8 mouse cellular contexts compared by ENCODE assay signal in the genomic region with DNA sequence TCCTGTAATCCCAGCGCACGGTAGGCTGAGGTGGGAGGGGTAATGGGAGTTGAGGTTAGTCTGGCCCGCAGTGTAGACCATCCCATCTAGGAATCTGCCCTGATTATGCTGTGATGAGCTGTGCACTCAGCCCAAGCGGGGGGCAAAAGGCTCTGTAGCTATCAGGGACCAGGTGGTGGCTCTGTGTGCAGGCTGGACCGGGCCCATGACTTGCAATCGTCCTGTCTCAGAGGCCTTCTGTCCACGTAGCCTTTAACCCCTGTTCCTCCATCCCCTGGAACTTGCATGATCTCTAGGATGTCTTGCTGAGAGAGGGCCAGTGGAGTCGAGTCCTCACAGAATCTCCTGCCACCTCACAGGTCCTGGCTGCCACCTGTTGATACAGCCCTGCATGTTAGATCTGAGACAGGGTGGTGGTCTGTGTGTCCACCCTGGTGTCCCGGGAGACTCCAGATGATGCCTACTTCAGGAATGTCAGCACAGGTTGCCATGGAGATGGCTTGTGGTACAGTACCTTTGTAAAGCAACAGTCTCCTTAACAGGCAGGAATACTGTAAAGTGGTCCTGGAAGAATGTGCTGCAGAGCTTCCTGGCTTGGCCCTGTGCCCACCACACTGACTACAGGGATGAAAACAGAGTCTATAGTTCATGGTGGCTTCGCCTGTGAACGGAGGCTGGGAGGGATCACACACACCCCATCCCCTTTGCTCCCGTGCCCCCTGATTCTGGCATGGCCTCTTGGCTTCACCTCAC. TPM values are rescaled to one million over a fixed set of nuclear protein-coding genes. Genes with fewer than 3 reads are reported as not detected.
DNase-seq lines count a peak whose midpoint lies in the region; ATAC-seq and TF ChIP-seq lines count a peak whose summit lies in the region.

No protein-coding gene starts in this region.

- H3K4me1 ChIP-seq in embryonic facial prominence, embryonic 15.5 days, result peaks cover 52% of the 10 kb centered on the region
- peaks cover 47% of the 10 kb centered on the region for H3K4me1 ChIP-seq in hindbrain, postnatal 0 days (ENCODE audit: insufficient read depth, low read length)
- H3K4me1 ChIP-seq in neural tube, embryonic 15.5 days, result peaks cover 72% of the 10 kb centered on the region

- H3K4me2 ChIP-seq in embryonic facial prominence, embryonic 15.5 days (replicated peaks), result no peak overlapping the region
- H3K4me2 ChIP-seq in hindbrain, postnatal 0 days (ENCODE audit: low read depth, low read length), result no peak overlapping the region
- H3K4me2 ChIP-seq in neural tube, embryonic 15.5 days, result no peak overlapping the region

- H3K9ac ChIP-seq in embryonic facial prominence, embryonic 15.5 days, result no peak overlapping the region
- 0 out of 2 replicates have a peak overlapping the region, but pooled peaks have one; percentile 14 for H3K9ac ChIP-seq in hindbrain, postnatal 0 days (replicated peaks; ENCODE audit: low read length)
- no peak overlapping the region; the same call in 1 of the 2 replicates for H3K9ac ChIP-seq in neural tube, embryonic 15.5 days (replicated peaks)

- no peaks in the 10 kb centered on the region for H3K36me3 ChIP-seq in embryonic facial prominence, embryonic 15.5 days
- H3K36me3 ChIP-seq in hindbrain, postnatal 0 days (ENCODE audit: insufficient read depth, low read length), result no peaks in the 10 kb centered on the region
- H3K36me3 ChIP-seq in neural tube, embryonic 15.5 days, result no peaks in the 10 kb centered on the region

- no peak for TF ChIP-seq CTCF in hindbrain, postnatal 0 days (IDR thresholded peaks at IDR 0.05; ENCODE audit: low read depth)

- 63% methylated on average over 12 of the region's 12 CpGs for WGBS in embryonic facial prominence, embryonic 15.5 days
- 52% methylated on average over 12 of the region's 12 CpGs for whole genome bisulfite sequencing in hindbrain, postnatal 0 days
- 52% methylated on average over 12 of the region's 12 CpGs for WGBS in neural tube, embryonic 15.5 days

- H3K27me3 ChIP-seq in embryonic facial prominence, embryonic 15.5 days, result no peaks in the 10 kb centered on the region
- no peaks in the 10 kb centered on the region for H3K27me3 ChIP-seq in hindbrain, postnatal 0 days (ENCODE audit: insufficient read depth, low read length)
- no peaks in the 10 kb centered on the region for H3K27me3 ChIP-seq in neural tube, embryonic 15.5 days (replicated peaks)

- H3K9me3 ChIP-seq in embryonic facial prominence, embryonic 15.5 days (replicated peaks), result no peaks in the 10 kb centered on the region
- no peaks in the 10 kb centered on the region for H3K9me3 ChIP-seq in hindbrain, postnatal 0 days (ENCODE audit: low read length)
- H3K9me3 ChIP-seq in neural tube, embryonic 15.5 days (replicated peaks), result no peaks in the 10 kb centered on the region

- peak; percentile 53 to 66 for DNase-seq in kidney, postnatal 25 days
- no peak for DNase-seq in kidney, adult 9 months
- no peak for DNase-seq in hindbrain, postnatal 0 days (ENCODE audit: low spot score)
- no peak for DNase-seq in adrenal gland, postnatal 36 days
- no peak for DNase-seq in thymus, adult 18-20 months
- no peak for DNase-seq in lung, postnatal 14 days

- peak overlapping the region; percentile 63; the same call in 1 of the 2 replicates for H3K27ac ChIP-seq in embryonic facial prominence, embryonic 15.5 days (replicated peaks)
- peak overlapping the region; percentile 69; the same call in 1 of the 2 replicates for H3K27ac ChIP-seq in hindbrain, postnatal 0 days
- H3K27ac ChIP-seq in neural tube, embryonic 15.5 days (replicated peaks), result peak overlapping the region; percentile 79; the same call in 1 of the 2 replicates

- ATAC-seq in embryonic facial prominence, embryonic 15.5 days (ENCODE audit: insufficient number of reproducible peaks, low FRiP score, low TSS enrichment, low read depth), result no peak
- ATAC-seq in hindbrain, postnatal 0 days, result no peak
- no peak for ATAC-seq in neural tube, embryonic 15.5 days (ENCODE audit: low FRiP score)

- no peak overlapping the region for H3K4me3 ChIP-seq in embryonic facial prominence, embryonic 15.5 days (replicated peaks)
- no peak overlapping the region for H3K4me3 ChIP-seq in hindbrain, postnatal 0 days (ENCODE audit: low read length)
- H3K4me3 ChIP-seq in neural tube, embryonic 15.5 days (replicated peaks), result no peak overlapping the region

RNA-seq across cellular contexts. Expression of a gene that starts 51.9 kb away (rescaled TPM):
- 40.0 and 51.5 TPM in 2 replicates for polyA plus RNA-seq in embryonic facial prominence, embryonic 15.5 days (2015; fragmentation: Nextera tagmentation; extraction: Ambion mirVana)
- total RNA-seq in hindbrain, postnatal 0 days (2014; rRNA removed), result 36.5 and 77.6 TPM in 2 replicates
- 53.3 and 54.9 TPM in 2 replicates for polyA plus RNA-seq in hindbrain, postnatal 0 days (2015; fragmentation: Nextera tagmentation; extraction: Ambion mirVana)
- 59.7 and 62.7 TPM in 2 replicates for polyA plus RNA-seq in neural tube, embryonic 15.5 days (2015; fragmentation: Nextera tagmentation; extraction: Ambion mirVana)
- 10 to 100 TPM; 58.1 to 62.7 TPM for total RNA-seq in adrenal gland, postnatal 36 days (2021)

Comparison
In these comparisons a context has a peak if more than half of its experiments do, and no peak if none do; other contexts are left out.
1. DNase-seq: peak in kidney, postnatal 25 days (2 of 2); none in kidney, adult 9 months (single experiment), hindbrain, postnatal 0 days (single experiment), adrenal gland, postnatal 36 days (0 of 2), thymus, adult 18-20 months (0 of 2) and lung, postnatal 14 days (single experiment).
2. Peak in every context shown above with its lines, with median percentiles within 50 percentile points of each other: H3K27ac ChIP-seq.